In the genomic region with DNA sequence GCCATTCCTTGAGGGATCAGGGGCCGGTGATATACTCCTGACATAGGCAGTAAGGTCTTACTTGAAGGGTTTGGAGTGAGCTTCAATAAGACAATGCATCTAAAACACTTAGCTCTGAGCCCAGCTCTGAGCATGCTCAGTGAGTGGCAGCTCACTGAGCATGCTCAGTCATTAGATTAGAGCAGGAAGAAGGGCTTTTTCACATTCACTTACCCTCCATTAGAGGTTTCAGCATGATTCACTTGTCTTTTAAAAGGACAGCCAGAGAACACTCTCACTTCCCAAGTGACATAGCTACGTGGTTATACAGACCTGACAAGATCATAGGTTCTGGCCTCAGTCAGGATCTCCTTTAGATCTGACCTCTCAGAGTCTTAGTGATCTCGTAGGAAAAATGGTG, we compare ENCODE assay signal across 15 mouse cellular contexts.
A peak's percentile ranks its signal among the peaks of the same experiment; 100 is the strongest.
DNase-seq lines count a peak whose midpoint lies in the region; ATAC-seq and TF ChIP-seq lines count a peak whose summit lies in the region.
"Had no signal": no experiment of that assay in that cellular context is flagged by ENCODE, and none has a peak within 500 bp of the region (broad histone marks: within the 10 kb centered on the region; RNA-seq: fewer than 3 reads in every experiment).

No protein-coding gene starts in this region.

- no peaks in the 10 kb centered on the region for H3K36me3 ChIP-seq in CH12.LX (replicated peaks in 1 of 2; ENCODE audit: control insufficient read depth in 1 of 2, insufficient read depth in 1 of 2, low read length in 1 of 2)
- H3K36me3 ChIP-seq in midbrain, postnatal 0 days (ENCODE audit: insufficient read depth, low read length), result no peaks in the 10 kb centered on the region
- H3K36me3 ChIP-seq: G1E had no signal

- DNase-seq in A20 (ENCODE audit: low read depth, low spot score) (peak; percentile 41), CH12.LX (ENCODE audit: extremely low read depth) (no peak), liver (no peak)
- no peak for DNase-seq in midbrain, postnatal 0 days (ENCODE audit: low spot score)
- DNase-seq: adrenal gland, adult 2 months; adrenal gland, adult 8-10 months; adrenal gland, postnatal 10 days; adrenal gland, postnatal 14 days; adrenal gland, postnatal 25 days; adrenal gland, postnatal 36 days; B cell, adult 2 months had no signal

- no peak for TF ChIP-seq CTCF in CH12.LX (conservative IDR thresholded peaks at IDR 0.05 in 1 of 2, IDR thresholded peaks at IDR 0.05 in 1 of 2; ENCODE audit: low read depth in 2 of 2, low read length in 2 of 2)
- no peak for TF ChIP-seq CTCF in midbrain, postnatal 0 days (IDR thresholded peaks at IDR 0.05)

- dilution Hi-C loops in CH12.LX (cut with MboI; ENCODE audit: extremely low pct_ligation_motif_present, extremely low pct_unique_long_range_greater_than_20kb, low sequenced_read_pairs), result no loop called here

- H3K27ac ChIP-seq in CH12.LX (ENCODE audit: insufficient read depth, low read depth), result peak overlapping the region; percentile 28; the same call in 1 of the 2 replicates
- H3K27ac ChIP-seq in midbrain, postnatal 0 days (ENCODE audit: low read depth, low read length), result no peak overlapping the region

- in situ Hi-C loops in CH12.LX (cut with MboI; ENCODE audit: low pct_ligation_motif_present, low pct_unique_long_range_greater_than_20kb, low sequenced_read_pairs), result no loop called here

- no peak for TF ChIP-seq EP300 in CH12.LX (IDR thresholded peaks at IDR 0.05; ENCODE audit: low read length)

- TF ChIP-seq RAD21 in CH12.LX (IDR thresholded peaks at IDR 0.05; ENCODE audit: low read depth, low read length), result no peak

- no peak overlapping the region for H3K9ac ChIP-seq in CH12.LX (ENCODE audit: insufficient read depth, low read depth)
- no peak overlapping the region for H3K9ac ChIP-seq in midbrain, postnatal 0 days (replicated peaks; ENCODE audit: low read length, poor library complexity, severe bottlenecking)

- TF ChIP-seq POLR2A in CH12.LX (IDR thresholded peaks at IDR 0.05; ENCODE audit: low read depth, low read length), result peak; percentile 17; the same call in 1 of the 2 replicates

- 86% methylated on average over 3 of the region's 3 CpGs for WGBS in midbrain, postnatal 0 days

- no peaks in the 10 kb centered on the region for H3K27me3 ChIP-seq in CH12.LX (replicated peaks)
- H3K27me3 ChIP-seq in midbrain, postnatal 0 days (ENCODE audit: insufficient read depth, low read length), result no peaks in the 10 kb centered on the region
- H3K27me3 ChIP-seq: Patski had no signal

- H3K4me3 ChIP-seq in CH12.LX (replicated peaks in 1 of 3; ENCODE audit: low read depth in 2 of 3, low read length in 2 of 3, poor library complexity in 1 of 3), result no peak overlapping the region
- no peak overlapping the region for H3K4me3 ChIP-seq in midbrain, postnatal 0 days (ENCODE audit: low read depth, low read length)

- peaks cover 33 to 52% of the 10 kb centered on the region in 2 experiments for H3K4me1 ChIP-seq in CH12.LX (ENCODE audit: control insufficient read depth in 1 of 2, insufficient read depth in 2 of 2)
- H3K4me1 ChIP-seq in midbrain, postnatal 0 days (ENCODE audit: insufficient read depth, low read length), result 0 out of 2 replicates have a peak, but pooled peaks cover 4% of the 10 kb centered on the region

- H3K79me2 ChIP-seq in CH12.LX (replicated peaks; ENCODE audit: control insufficient read depth, extremely low read depth, insufficient read depth, poor library complexity, severe bottlenecking), result no peaks in the 10 kb centered on the region

- no peaks in the 10 kb centered on the region for H3K9me3 ChIP-seq in CH12.LX (replicated peaks; ENCODE audit: low read length)
- no peaks in the 10 kb centered on the region for H3K9me3 ChIP-seq in midbrain, postnatal 0 days (ENCODE audit: low read length)

- ATAC-seq in midbrain, postnatal 0 days (ENCODE audit: low FRiP score), result no peak
- ATAC-seq: activated CD4-positive, CD25-positive, alpha-beta regulatory T cell, adult 4 months; CD4-positive, CD25-positive, alpha-beta regulatory T cell, adult 4 months; Patski had no signal

- no peak overlapping the region for H3K4me2 ChIP-seq in CH12.LX (ENCODE audit: insufficient read depth, low read depth, poor library complexity, severe bottlenecking)
- H3K4me2 ChIP-seq in midbrain, postnatal 0 days (ENCODE audit: low read depth, low read length, poor library complexity, severe bottlenecking), result no peak overlapping the region

TF ChIP-seq in CH12.LX, 34 proteins besides CTCF, POLR2A, EP300 and RAD21:
- TF ChIP-seq JUND (conservative IDR thresholded peaks at IDR 0.05; ENCODE audit: low read depth, low read length) (no peak), CHD2 (IDR thresholded peaks at IDR 0.05; ENCODE audit: low read length) (0 out of 2 replicates have a peak, but pooled peaks have one; percentile 15), POLR2AphosphoS2 (IDR thresholded peaks at IDR 0.05; ENCODE audit: low read depth, low read length) (no peak), NRF1 (IDR thresholded peaks at IDR 0.05; ENCODE audit: low read depth, low read length) (peak; percentile 95), IRF4 (IDR thresholded peaks at IDR 0.05; ENCODE audit: low read depth, low read length) (peak; percentile 50; the same call in 1 of the 2 replicates), HCFC1 (IDR thresholded peaks at IDR 0.05; ENCODE audit: low read depth, low read length) (0 out of 2 replicates have a peak, but pooled peaks have one; percentile 43), TCF12 (IDR thresholded peaks at IDR 0.05; ENCODE audit: low read depth, low read length) (no peak), KAT2A (IDR thresholded peaks at IDR 0.05; ENCODE audit: insufficient replicate concordance, low read length) (no peak), MEF2A (IDR thresholded peaks at IDR 0.05; ENCODE audit: borderline replicate concordance, low read depth, low read length) (peak; percentile 42; the same call in 1 of the 2 replicates), ELF1 (IDR thresholded peaks at IDR 0.05; ENCODE audit: low read depth, low read length) (peak; percentile 74)
TF ChIP-seq in CH12.LX: peak in this region for 6.
